Mouse (Mus musculus) adrenal gland, postnatal 25 days (tissue): ENCODE data around the gene Zfp652. TPM values are rescaled to one million over a fixed set of nuclear protein-coding genes. Genes with fewer than 3 reads are reported as not detected.
A peak's percentile ranks its signal among the peaks of the same experiment; 100 is the strongest.

Experiments
- DNase-seq: peaks from one replicate; pipeline ENCODE4 v3.0.0; 2021; ENCODE audit warnings: mixed read lengths
- total RNA-seq: library from RNA; stranded (reverse); gene quantifications from 2 replicates; pipeline ENCODE4 v1.2.3, GENCODE M21; 2021

The Zfp652 gene
- total RNA-seq, 1 experiment from 2014 or later, result 51.1 TPM

GRCm38 (mm10) chr11:95832129-95833005, 119.9 kb downstream of the Zfp652 start:
- no peak for DNase-seq

- DNase-seq, result no peak
Observed at GRCm38 (mm10) chr11:95833006-95833570, 120.6 kb downstream of the Zfp652 start.

- DNase-seq, result no peak
Observed at GRCm38 (mm10) chr11:95833631-95834142, 121.2 kb downstream of the Zfp652 start.

DNA sequence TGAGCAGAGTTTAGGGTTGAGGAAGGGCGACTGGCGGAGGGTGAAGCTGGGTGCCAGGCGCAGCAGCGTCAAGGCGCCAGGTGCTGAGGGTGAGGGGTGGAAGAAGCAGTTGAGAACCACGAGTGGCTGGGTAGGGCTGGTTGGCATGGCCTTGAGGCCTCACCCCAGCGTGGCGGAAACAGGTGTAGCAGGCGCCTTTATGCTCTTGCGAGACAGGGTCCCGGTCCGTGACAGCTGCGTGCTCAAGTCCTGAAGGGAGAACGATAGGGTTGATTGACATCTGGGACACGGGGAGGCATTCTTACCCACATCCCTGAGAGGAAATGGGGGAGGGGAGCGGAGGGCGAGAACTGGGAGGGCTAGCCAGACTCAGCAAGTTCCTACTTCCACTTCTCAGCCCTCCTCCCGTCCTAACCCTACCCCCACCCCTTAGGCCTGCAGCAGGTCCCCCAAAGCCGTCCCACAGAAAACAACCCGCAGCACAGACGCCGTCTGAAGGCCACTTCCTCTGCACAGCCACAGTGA, 121.7 kb downstream of the Zfp652 start:
- no peak for DNase-seq

DNA sequence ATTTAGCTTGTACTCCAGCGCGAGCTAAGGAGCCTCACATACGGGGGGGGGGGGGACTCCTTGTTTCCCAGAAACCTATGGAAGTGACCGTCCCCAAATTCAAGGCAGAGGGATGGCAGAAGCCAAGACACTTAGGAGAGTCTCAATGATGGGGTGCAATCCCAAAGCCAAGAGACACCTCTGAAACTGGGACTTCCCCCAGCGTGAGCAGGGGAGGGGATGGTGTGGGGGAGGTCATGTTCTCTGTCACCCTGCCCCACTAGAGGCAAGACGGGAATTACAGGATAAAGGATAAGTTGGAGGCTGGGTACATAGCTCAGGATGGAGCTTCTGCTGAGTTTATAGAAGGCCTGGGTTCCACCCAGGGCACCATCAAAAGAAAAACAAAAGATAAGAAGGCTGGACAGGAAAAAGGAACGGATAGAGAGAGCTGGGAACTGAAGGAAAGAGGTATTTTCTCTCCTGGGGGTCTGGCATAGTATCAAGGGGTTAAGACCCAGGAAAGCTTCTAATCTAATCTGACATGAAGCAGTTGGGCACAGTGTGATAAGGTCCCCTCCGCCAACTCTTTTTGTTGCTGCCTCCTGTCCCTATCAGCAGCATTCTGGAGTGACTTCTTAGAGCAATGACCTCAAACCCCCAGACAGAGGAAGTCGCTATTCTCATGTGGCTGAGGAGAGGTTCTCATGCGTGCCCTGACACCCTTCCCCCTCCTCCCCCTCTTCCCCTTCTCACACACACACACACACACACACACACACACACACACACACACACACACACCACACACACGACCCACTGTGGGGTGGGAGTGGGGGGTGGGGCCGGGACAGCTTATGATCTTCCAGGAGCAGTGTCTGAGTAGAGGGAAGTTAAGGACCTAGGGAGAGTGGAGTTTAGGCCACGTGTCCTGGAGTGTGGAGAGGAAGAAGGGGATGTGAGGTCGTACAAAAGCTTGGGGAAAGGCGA, 122.6 kb downstream of the Zfp652 start:
- DNase-seq, result no peak

DNA sequence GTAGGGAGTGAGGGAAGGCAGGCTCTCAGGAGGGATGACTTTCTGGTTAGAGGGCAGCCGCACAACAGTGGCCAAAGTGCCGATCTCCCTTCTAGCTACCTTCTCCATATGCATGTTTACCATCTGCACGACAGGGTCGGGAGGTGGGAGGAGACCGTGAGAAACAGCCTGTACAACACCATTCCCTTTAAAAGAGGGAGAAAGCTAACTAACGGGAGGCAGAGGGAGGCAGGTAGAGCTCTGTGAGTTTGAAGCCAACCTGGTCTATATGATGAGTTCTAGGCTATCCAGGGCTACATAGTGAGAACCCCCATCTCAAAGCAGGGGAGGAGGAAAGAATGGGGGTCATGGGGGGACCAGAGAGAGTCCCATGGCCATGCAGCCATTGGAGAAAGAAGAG, 123.4 kb downstream of the Zfp652 start:
- no peak for DNase-seq

DNA sequence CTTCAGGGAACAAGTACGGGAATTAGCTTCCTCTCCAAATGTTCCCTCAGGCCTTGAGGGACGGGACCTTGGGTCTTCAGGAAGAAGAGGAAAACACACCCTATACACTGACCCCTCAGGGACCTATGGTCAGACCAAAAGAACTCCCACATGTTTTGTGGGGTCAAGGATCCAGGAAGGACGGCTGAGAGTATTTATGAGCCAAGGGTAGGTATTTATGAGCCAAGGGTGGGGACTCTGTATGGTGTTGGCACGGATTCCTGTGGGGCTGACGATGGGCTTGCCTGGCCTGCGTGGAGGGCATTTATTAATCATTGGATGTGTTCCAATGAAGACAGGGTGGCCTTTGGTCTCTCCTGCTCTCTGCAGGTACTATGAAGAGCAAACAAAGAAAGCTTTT, 124.0 kb downstream of the Zfp652 start:
- no peak for DNase-seq

DNA sequence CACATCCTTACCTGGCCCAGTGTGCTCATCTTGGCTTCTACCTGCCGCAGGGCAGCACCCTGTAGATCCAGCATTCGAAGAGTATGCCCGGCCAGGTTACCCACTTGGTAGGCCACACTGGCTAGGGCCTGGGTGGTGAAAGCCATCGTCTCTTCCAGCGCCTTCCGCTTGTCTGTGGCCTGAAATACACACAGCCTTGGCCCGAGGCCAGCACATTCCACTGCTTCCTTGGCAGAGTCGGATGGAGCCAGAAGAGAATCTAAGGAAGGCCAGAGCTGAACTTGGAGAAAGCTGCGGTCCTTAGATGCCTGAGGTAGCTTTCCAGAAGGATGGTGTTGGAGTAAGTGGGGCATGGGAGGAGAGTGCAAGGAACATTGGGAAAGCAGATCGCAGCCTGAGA, 124.6 kb downstream of the Zfp652 start, which contains the start of gene Gngt2:
Gene Gngt2, plus strand, starts transcription at position 158 of the 400 bp plus-strand sequence.
- DNase-seq, result peak; percentile 89

- DNase-seq, result no peak
Observed at GRCm38 (mm10) chr11:95838598-95838997, 126.1 kb downstream of the Zfp652 start.

GRCm38 (mm10) chr11:95838999-95839868, 126.8 kb downstream of the Zfp652 start:
- no peak for DNase-seq

DNA sequence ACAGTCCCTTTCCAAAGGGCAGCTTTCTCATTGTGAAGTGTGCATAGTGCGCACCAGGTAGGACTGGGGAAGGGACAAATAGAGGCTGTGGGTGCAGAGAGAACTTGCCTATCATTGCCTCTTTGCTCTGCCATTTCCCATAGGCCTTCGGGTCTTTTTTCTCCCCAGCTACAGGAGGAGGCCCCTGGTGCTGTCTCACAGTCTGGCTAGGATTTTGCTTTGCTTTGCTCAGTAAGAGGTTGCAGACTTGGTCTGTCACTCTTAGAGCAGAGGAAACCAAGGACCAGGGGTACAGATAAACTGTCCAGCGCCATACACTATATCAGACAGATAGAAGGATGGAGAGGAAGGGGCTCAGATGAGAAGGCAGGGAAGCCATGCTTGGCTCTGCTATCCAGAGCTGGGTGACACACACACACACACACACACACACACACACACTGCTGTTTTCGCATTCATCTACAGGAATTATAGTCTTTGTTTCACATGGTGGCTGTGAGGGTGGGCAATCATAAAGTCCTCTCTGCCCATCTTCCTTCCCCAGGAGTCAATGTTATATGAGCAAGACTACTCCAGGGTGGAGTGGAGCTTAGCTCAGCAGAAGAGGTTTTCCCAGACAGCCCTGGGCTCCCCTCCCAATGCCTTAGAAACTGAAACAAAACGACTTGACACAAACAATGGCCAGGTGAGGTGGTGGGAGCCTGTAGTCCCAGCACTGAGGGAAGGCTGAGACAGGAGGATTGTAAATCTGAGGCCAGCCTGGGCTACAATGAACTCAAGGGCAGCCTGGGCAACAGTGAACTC, 128.4 kb downstream of the Zfp652 start:
- no peak for DNase-seq

- DNase-seq, result no peak
Observed at GRCm38 (mm10) chr11:95841498-95841830, 129.0 kb downstream of the Zfp652 start.

- peak; percentile 38 for DNase-seq
Observed at GRCm38 (mm10) chr11:95842074-95842681, 129.7 kb downstream of the Zfp652 start, which contains the start of gene Abi3. Gene Abi3, minus strand, starts transcription at chr11:95842476.

GRCm38 (mm10) chr11:95842953-95843352, 130.5 kb downstream of the Zfp652 start:
- DNase-seq, result no peak

- DNase-seq, result no peak
Observed at GRCm38 (mm10) chr11:95843421-95843950, 131.0 kb downstream of the Zfp652 start.

DNA sequence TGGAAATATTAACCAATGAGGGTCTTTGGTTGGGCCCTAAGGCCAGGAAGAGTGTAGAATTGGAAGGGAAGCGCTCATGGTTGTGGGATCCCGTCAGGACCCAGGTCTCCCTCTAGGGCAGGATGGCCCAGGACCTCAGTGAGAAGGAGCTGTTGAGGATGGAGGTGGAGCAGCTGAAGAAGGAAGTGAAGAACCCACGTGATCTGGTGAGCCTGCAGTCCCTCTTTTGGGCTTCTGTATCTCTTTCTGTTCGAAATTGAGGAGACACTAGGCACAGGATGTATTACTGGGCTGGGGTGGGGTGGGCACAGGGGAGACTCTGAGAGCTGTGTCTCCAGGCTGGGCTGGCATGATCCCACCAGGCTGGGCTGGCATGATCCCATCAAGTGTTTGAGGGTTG, 132.5 kb downstream of the Zfp652 start:
- no peak for DNase-seq

DNA sequence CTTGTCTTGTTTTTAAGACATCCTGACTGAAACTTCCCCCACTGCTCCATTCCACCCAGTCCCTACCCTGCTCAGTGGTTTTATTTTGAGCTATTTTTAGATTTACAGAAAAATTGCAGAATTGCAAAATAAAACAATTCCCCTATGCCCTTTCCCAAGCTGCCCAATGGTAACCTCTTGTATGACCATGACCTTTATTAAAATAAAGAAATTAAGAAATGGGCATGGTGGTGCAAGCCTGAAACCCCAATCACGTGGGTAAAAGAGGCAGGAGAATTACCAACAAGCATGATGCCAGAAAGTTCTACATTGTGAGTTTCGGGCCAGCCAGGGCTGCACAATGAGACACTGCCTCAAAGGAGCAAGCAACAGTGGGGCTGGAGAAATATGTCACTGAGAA, 138.4 kb downstream of the Zfp652 start:
- DNase-seq, result no peak

- peak; percentile 73 for DNase-seq
Observed at GRCm38 (mm10) chr11:95853684-95854083, 141.2 kb downstream of the Zfp652 start.

GRCm38 (mm10) chr11:95857306-95857705, 144.8 kb downstream of the Zfp652 start:
- no peak for DNase-seq
